Mouse (Mus musculus): Measurements from ENCODE around the gene Fmnl2. TPM values are rescaled to one million over a fixed set of nuclear protein-coding genes. Genes with fewer than 3 reads are reported as not detected.

Fmnl2 gene
- total RNA-seq (2014; fragmentation: Nextera tagmentation) (4.0 and 5.7 TPM in 2 replicates), total RNA-seq (2017) (3.8 and 4.4 TPM in 2 replicates)

- peak; percentile 56 for ATAC-seq (replicated peaks; ENCODE audit: poor library complexity, severe bottlenecking)
Measured at GRCm38 (mm10) chr2:52857611-52858528, at the start of gene Fmnl2. Fmnl2 (plus strand) TSS chr2:52857860.

GRCm38 (mm10) chr2:52809988-52810387, 47.7 kb upstream of the Fmnl2 start:
- ATAC-seq (replicated peaks; ENCODE audit: poor library complexity, severe bottlenecking), result no peak

- no peak for ATAC-seq (replicated peaks; ENCODE audit: poor library complexity, severe bottlenecking)
Measured at GRCm38 (mm10) chr2:52811691-52812090, 46.0 kb upstream of the Fmnl2 start.

- no peak for ATAC-seq (replicated peaks; ENCODE audit: poor library complexity, severe bottlenecking)
Measured at GRCm38 (mm10) chr2:52817341-52817740, 40.3 kb upstream of the Fmnl2 start.

- ATAC-seq (replicated peaks; ENCODE audit: poor library complexity, severe bottlenecking), result no peak
Measured at GRCm38 (mm10) chr2:52818944-52819343, 38.7 kb upstream of the Fmnl2 start.

GRCm38 (mm10) chr2:52822214-52822613, 35.4 kb upstream of the Fmnl2 start:
- no peak for ATAC-seq (replicated peaks; ENCODE audit: poor library complexity, severe bottlenecking)

GRCm38 (mm10) chr2:52828077-52828476, 29.6 kb upstream of the Fmnl2 start:
- ATAC-seq (replicated peaks; ENCODE audit: poor library complexity, severe bottlenecking), result peak; percentile 69

- ATAC-seq (replicated peaks; ENCODE audit: poor library complexity, severe bottlenecking), result peak; percentile 89
Measured at GRCm38 (mm10) chr2:52830513-52830912, 27.1 kb upstream of the Fmnl2 start.

GRCm38 (mm10) chr2:52831585-52831984, 26.1 kb upstream of the Fmnl2 start:
- ATAC-seq (replicated peaks; ENCODE audit: poor library complexity, severe bottlenecking), result peak; percentile 45; the same call in 1 of the 2 replicates

GRCm38 (mm10) chr2:52835726-52836125, 21.9 kb upstream of the Fmnl2 start:
- no peak for ATAC-seq (replicated peaks; ENCODE audit: poor library complexity, severe bottlenecking)

- no peak for ATAC-seq (replicated peaks; ENCODE audit: poor library complexity, severe bottlenecking)
Measured at GRCm38 (mm10) chr2:52839074-52839473, 18.6 kb upstream of the Fmnl2 start.

- no peak for ATAC-seq (replicated peaks; ENCODE audit: poor library complexity, severe bottlenecking)
Measured at GRCm38 (mm10) chr2:52839868-52840267, 17.8 kb upstream of the Fmnl2 start.

GRCm38 (mm10) chr2:52843861-52844260, 13.8 kb upstream of the Fmnl2 start:
- ATAC-seq (replicated peaks; ENCODE audit: poor library complexity, severe bottlenecking), result no peak

- ATAC-seq (replicated peaks; ENCODE audit: poor library complexity, severe bottlenecking), result peak; percentile 76
Measured at GRCm38 (mm10) chr2:52844936-52845752, 12.5 kb upstream of the Fmnl2 start.

- no peak for ATAC-seq (replicated peaks; ENCODE audit: poor library complexity, severe bottlenecking)
Measured at GRCm38 (mm10) chr2:52846506-52846905, 11.2 kb upstream of the Fmnl2 start.

- ATAC-seq (replicated peaks; ENCODE audit: poor library complexity, severe bottlenecking), result no peak
Measured at GRCm38 (mm10) chr2:52849092-52849491, 8.6 kb upstream of the Fmnl2 start.

GRCm38 (mm10) chr2:52858529-52859465, 1.1 kb downstream of the Fmnl2 start:
- peak; percentile 29 for ATAC-seq (replicated peaks; ENCODE audit: poor library complexity, severe bottlenecking)

- no peak for ATAC-seq (replicated peaks; ENCODE audit: poor library complexity, severe bottlenecking)
Measured at GRCm38 (mm10) chr2:52859466-52859840, 1.8 kb downstream of the Fmnl2 start.

- no peak for ATAC-seq (replicated peaks; ENCODE audit: poor library complexity, severe bottlenecking)
Measured at GRCm38 (mm10) chr2:52860111-52860775, 2.6 kb downstream of the Fmnl2 start.

Data from granulocyte monocyte progenitor cell, adult 5-6 weeks (primary cell).